Mouse (Mus musculus): ENCODE results near the gene Bmx. TPM values are rescaled to one million over a fixed set of nuclear protein-coding genes. Genes with fewer than 3 reads are reported as not detected.

Bmx gene
- polyA plus RNA-seq, 1 experiment: not detected

GRCm38 (mm10) chrX:164256527-164256926, 1.5 kb downstream of the Bmx start:
- no peaks in the 10 kb centered on the region for H3K9me3 ChIP-seq (replicated peaks; ENCODE audit: control insufficient read depth, insufficient read depth, low read length, poor library complexity, severe bottlenecking)
- no peak overlapping the region for H3K4me3 ChIP-seq (ENCODE audit: low read depth, low read length)
- no peaks in the 10 kb centered on the region for H3K27me3 ChIP-seq (ENCODE audit: control insufficient read depth, insufficient read depth, low read length, poor library complexity, severe bottlenecking)
- no peaks in the 10 kb centered on the region for H3K4me1 ChIP-seq (ENCODE audit: control insufficient read depth, insufficient read depth, low read length)
- H3K36me3 ChIP-seq (ENCODE audit: control insufficient read depth, insufficient read depth, low read length, poor library complexity, severe bottlenecking): no peaks in the 10 kb centered on the region
- no peak overlapping the region for H3K9ac ChIP-seq (ENCODE audit: low read depth, poor library complexity, severe bottlenecking)
- no peak for TF ChIP-seq CTCF (IDR thresholded peaks at IDR 0.05; ENCODE audit: low read depth, low read length)
- TF ChIP-seq EP300 (IDR thresholded peaks at IDR 0.05; ENCODE audit: insufficient read depth, low read depth, low read length): no peak
- no peak for TF ChIP-seq POLR2A (IDR thresholded peaks at IDR 0.05; ENCODE audit: insufficient read depth, low read length)
- no peak overlapping the region for H3K27ac ChIP-seq (ENCODE audit: insufficient read depth, low read length)

DNA sequence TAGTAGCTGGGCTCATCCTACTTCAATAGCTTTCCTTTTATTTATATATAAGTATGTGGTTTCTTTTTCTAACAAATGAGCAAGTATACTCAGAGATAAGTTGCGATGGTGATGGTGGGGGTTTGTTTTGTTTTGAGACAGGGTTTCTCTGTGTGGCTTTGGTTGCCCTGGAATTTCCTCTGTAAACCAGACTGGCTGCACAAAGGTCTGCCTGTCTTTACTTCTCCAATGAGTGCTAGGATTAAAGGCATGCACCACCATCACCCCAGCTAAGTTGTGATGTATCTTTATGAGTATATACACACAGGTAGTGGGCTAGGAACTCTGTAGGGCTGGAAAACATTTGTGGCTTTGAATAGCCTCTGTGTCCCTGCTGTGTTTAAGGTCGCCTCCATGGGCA, 11.3 kb downstream of the Bmx start:
- Histone ChIP-seq H3K27ac (ENCODE audit: insufficient read depth, low read length) (no peak overlapping the region), H3K36me3 (ENCODE audit: control insufficient read depth, insufficient read depth, low read length, poor library complexity, severe bottlenecking) (no peaks in the 10 kb centered on the region), H3K4me1 (ENCODE audit: control insufficient read depth, insufficient read depth, low read length) (no peaks in the 10 kb centered on the region), H3K4me3 (ENCODE audit: low read depth, low read length) (no peak overlapping the region), H3K9me3 (replicated peaks; ENCODE audit: control insufficient read depth, insufficient read depth, low read length, poor library complexity, severe bottlenecking) (no peaks in the 10 kb centered on the region), H3K27me3 (ENCODE audit: control insufficient read depth, insufficient read depth, low read length, poor library complexity, severe bottlenecking) (no peaks in the 10 kb centered on the region), H3K9ac (ENCODE audit: low read depth, poor library complexity, severe bottlenecking) (no peak overlapping the region)
- no peak for TF ChIP-seq CTCF (IDR thresholded peaks at IDR 0.05; ENCODE audit: low read depth, low read length)
- TF ChIP-seq EP300 (IDR thresholded peaks at IDR 0.05; ENCODE audit: insufficient read depth, low read depth, low read length): no peak
- no peak for TF ChIP-seq POLR2A (IDR thresholded peaks at IDR 0.05; ENCODE audit: insufficient read depth, low read length)

DNA sequence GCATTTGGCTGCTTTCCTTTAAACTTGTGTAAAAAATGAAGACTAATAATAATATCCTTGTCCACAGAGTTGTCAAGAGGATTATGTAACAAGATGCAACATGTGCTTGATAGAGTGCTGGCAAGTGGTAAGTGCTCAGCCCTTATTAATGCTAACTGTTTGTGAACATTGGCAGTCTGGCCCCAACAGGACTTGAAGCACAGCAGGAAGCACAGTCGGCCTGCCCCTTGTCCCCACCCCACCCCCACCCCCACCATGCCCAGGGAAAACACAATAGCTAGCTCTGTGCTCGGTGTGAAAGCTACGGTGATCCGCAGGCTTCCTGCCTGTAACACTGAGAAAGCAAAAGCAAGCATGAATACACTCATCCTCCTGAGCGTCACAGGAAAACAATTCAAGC, 12.3 kb downstream of the Bmx start:
- no peaks in the 10 kb centered on the region for H3K27me3 ChIP-seq (ENCODE audit: control insufficient read depth, insufficient read depth, low read length, poor library complexity, severe bottlenecking)
- no peak overlapping the region for H3K4me3 ChIP-seq (ENCODE audit: low read depth, low read length)
- no peak overlapping the region for H3K27ac ChIP-seq (ENCODE audit: insufficient read depth, low read length)
- H3K36me3 ChIP-seq (ENCODE audit: control insufficient read depth, insufficient read depth, low read length, poor library complexity, severe bottlenecking): no peaks in the 10 kb centered on the region
- H3K9ac ChIP-seq (ENCODE audit: low read depth, poor library complexity, severe bottlenecking): no peak overlapping the region
- no peaks in the 10 kb centered on the region for H3K9me3 ChIP-seq (replicated peaks; ENCODE audit: control insufficient read depth, insufficient read depth, low read length, poor library complexity, severe bottlenecking)
- no peak for TF ChIP-seq EP300 (IDR thresholded peaks at IDR 0.05; ENCODE audit: insufficient read depth, low read depth, low read length)
- TF ChIP-seq CTCF (IDR thresholded peaks at IDR 0.05; ENCODE audit: low read depth, low read length): no peak
- TF ChIP-seq POLR2A (IDR thresholded peaks at IDR 0.05; ENCODE audit: insufficient read depth, low read length): no peak
- no peaks in the 10 kb centered on the region for H3K4me1 ChIP-seq (ENCODE audit: control insufficient read depth, insufficient read depth, low read length)

DNA sequence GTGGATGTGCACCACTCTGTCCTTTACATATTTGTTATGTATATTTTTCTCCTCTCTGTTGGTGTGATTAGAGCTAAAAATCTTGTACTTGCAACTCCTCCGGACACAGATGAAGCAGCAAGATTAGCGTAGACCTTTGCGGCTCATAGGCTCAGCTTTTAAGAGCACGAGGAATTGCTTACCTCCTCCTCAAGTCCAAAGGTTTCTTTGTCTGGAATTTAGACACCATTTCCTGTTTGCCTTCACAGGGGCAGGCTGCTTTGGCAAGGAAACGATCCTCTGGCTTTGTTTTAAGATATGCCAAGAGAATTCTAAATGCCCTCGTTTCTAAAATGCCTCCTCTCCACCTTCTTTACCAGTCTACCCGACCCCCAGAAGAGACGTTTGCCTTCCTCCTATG, 24.6 kb downstream of the Bmx start:
- no peak for TF ChIP-seq POLR2A (IDR thresholded peaks at IDR 0.05; ENCODE audit: insufficient read depth, low read length)
- TF ChIP-seq EP300 (IDR thresholded peaks at IDR 0.05; ENCODE audit: insufficient read depth, low read depth, low read length): no peak
- no peak for TF ChIP-seq CTCF (IDR thresholded peaks at IDR 0.05; ENCODE audit: low read depth, low read length)
- no peaks in the 10 kb centered on the region for H3K9me3 ChIP-seq (replicated peaks; ENCODE audit: control insufficient read depth, insufficient read depth, low read length, poor library complexity, severe bottlenecking)
- no peaks in the 10 kb centered on the region for H3K36me3 ChIP-seq (ENCODE audit: control insufficient read depth, insufficient read depth, low read length, poor library complexity, severe bottlenecking)
- H3K4me1 ChIP-seq (ENCODE audit: control insufficient read depth, insufficient read depth, low read length): no peaks in the 10 kb centered on the region
- H3K27me3 ChIP-seq (ENCODE audit: control insufficient read depth, insufficient read depth, low read length, poor library complexity, severe bottlenecking): no peaks in the 10 kb centered on the region
- no peak overlapping the region for H3K27ac ChIP-seq (ENCODE audit: insufficient read depth, low read length)
- no peak overlapping the region for H3K4me3 ChIP-seq (ENCODE audit: low read depth, low read length)
- H3K9ac ChIP-seq (ENCODE audit: low read depth, poor library complexity, severe bottlenecking): no peak overlapping the region

DNA sequence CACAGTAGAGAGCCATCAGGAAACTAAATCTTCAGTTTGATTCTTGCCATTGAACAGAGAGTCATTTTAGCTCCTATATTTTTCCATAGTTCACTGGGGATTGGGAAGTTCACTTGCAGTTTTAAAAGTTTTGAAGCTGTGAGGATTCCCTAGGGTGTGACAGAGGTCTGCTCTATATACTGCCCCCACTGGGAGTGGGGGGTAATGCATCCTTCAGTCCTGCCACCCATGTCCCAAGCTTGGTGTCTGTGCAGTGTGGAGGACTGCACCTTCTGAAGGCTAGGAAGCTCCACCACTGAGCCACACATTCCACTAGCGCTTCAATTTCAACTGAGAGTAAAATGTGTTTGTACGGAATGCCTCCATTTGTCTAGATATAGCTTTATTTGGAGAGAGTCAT, 36.0 kb downstream of the Bmx start:
- Histone ChIP-seq H3K27me3 (ENCODE audit: control insufficient read depth, insufficient read depth, low read length, poor library complexity, severe bottlenecking) (no peaks in the 10 kb centered on the region), H3K4me3 (ENCODE audit: low read depth, low read length) (no peak overlapping the region), H3K9me3 (replicated peaks; ENCODE audit: control insufficient read depth, insufficient read depth, low read length, poor library complexity, severe bottlenecking) (no peaks in the 10 kb centered on the region), H3K36me3 (ENCODE audit: control insufficient read depth, insufficient read depth, low read length, poor library complexity, severe bottlenecking) (no peaks in the 10 kb centered on the region), H3K27ac (ENCODE audit: insufficient read depth, low read length) (no peak overlapping the region), H3K4me1 (ENCODE audit: control insufficient read depth, insufficient read depth, low read length) (no peaks in the 10 kb centered on the region), H3K9ac (ENCODE audit: low read depth, poor library complexity, severe bottlenecking) (no peak overlapping the region)
- no peak for TF ChIP-seq EP300 (IDR thresholded peaks at IDR 0.05; ENCODE audit: insufficient read depth, low read depth, low read length)
- peak; percentile 28 for TF ChIP-seq CTCF (IDR thresholded peaks at IDR 0.05; ENCODE audit: low read depth, low read length)

GRCm38 (mm10) chrX:164200547-164200946, 57.4 kb downstream of the Bmx start:
- H3K4me3 ChIP-seq (ENCODE audit: low read depth, low read length): no peak overlapping the region
- no peak overlapping the region for H3K9ac ChIP-seq (ENCODE audit: low read depth, poor library complexity, severe bottlenecking)
- TF ChIP-seq CTCF (IDR thresholded peaks at IDR 0.05; ENCODE audit: low read depth, low read length) (no peak), EP300 (IDR thresholded peaks at IDR 0.05; ENCODE audit: insufficient read depth, low read depth, low read length) (no peak), POLR2A (IDR thresholded peaks at IDR 0.05; ENCODE audit: insufficient read depth, low read length) (no peak)
- no peaks in the 10 kb centered on the region for H3K4me1 ChIP-seq (ENCODE audit: control insufficient read depth, insufficient read depth, low read length)
- no peaks in the 10 kb centered on the region for H3K36me3 ChIP-seq (ENCODE audit: control insufficient read depth, insufficient read depth, low read length, poor library complexity, severe bottlenecking)
- no peak overlapping the region for H3K27ac ChIP-seq (ENCODE audit: insufficient read depth, low read length)
- H3K27me3 ChIP-seq (ENCODE audit: control insufficient read depth, insufficient read depth, low read length, poor library complexity, severe bottlenecking): no peaks in the 10 kb centered on the region
- no peaks in the 10 kb centered on the region for H3K9me3 ChIP-seq (replicated peaks; ENCODE audit: control insufficient read depth, insufficient read depth, low read length, poor library complexity, severe bottlenecking)
